Mouse (Mus musculus) embryonic stem cell, embryonic (primary cell): ENCODE measurements around the gene Hsd17b1.

Experiments
- CTCF ChIA-PET, 4 experiments: fragments of 300-600 bp in 2 of 4; fragments of 350-600 bp in 2 of 4; sonication (Branson Sonifier 250); formaldehyde crosslinking; loops; one replicate each; lab custom pipeline; 2022; ENCODE audit warnings: inconsistent platforms in 2 of 4; lab: Charles Lee
- POLR2A ChIA-PET, 4 experiments: fragments of 300-600 bp in 2 of 4; fragments of 350-600 bp in 2 of 4; sonication (Branson Sonifier 250); formaldehyde crosslinking; loops; one replicate each; lab custom pipeline; 2022; ENCODE audit warnings: antibody characterized with exemption in 4 of 4, inconsistent platforms in 1 of 4; lab: Charles Lee

Gene Hsd17b1

DNA sequence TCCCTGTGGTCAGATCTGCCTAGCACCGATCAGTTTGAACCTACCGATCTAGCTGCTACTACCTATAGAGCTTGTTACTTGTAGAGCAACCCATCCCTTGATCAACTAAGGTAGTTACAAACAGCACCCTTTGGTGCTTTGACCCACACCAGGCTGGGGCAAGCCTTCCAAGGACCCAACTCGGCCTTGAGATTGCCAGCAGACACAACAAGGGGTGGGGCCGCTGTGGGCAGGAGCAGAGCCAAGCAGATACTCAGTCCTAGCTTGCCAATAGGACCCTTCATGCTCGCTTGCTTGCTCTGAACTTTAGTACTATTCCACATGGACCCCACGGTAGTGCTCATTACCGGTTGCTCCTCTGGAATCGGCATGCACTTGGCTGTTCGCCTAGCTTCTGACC, at the start of gene Hsd17b1:
Gene Hsd17b1 (plus strand): TSS at position 291 of the 400 bp plus-strand sequence.
- ChIA-PET CTCF (interaction anchor here in 3 of 4 experiments (0.6 to 1.3 kb wide), 6 partner anchors 12 to 143 kb away, joined by 3 to 6 read pairs (median 4); partner anchors contain the start of gene Psmc3ip (in 1 of the 3)), POLR2A (interaction anchor here in 2 of 4 experiments (0.8 to 4.0 kb wide), 5 partner anchors 8 to 342 kb away, joined by 3 to 26 read pairs (median 6); partner anchors contain the start of genes Naglu (in 2 of the 2), Mlx (in 1 of the 2) and Psmc3ip (in 1 of the 2))

DNA sequence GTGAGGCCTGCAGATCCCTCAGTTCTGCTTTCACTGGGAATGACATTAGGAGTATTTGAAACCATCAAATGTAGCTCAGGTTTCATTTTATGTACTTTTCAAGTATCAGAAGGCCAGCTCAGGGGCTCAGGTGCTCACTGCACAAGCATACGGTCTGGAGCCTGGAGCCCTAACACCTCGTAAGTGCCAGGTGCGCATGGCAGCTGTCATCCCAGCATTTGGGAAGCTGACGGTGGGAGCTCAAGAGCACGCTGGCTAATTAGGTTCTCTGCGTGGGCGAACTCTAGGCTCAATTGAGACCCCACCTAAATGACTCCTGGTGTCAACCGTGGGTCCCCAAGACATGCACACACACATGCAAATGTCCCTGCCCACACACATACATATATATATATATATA, 48.9 kb upstream of the Hsd17b1 start:
- ChIA-PET CTCF (interaction anchor here in 3 of 4 experiments (1.2 to 1.5 kb wide), 3 partner anchors 28 to 29 kb away, joined by 4 to 6 read pairs (median 5); no protein-coding TSS in a partner anchor), POLR2A (interaction anchor here in 1 of 4 experiments (0.5 to 1.9 kb wide), 6 partner anchors 9 to 95 kb away, joined by 3 to 7 read pairs (median 4); partner anchors contain the start of gene Stat3)

DNA sequence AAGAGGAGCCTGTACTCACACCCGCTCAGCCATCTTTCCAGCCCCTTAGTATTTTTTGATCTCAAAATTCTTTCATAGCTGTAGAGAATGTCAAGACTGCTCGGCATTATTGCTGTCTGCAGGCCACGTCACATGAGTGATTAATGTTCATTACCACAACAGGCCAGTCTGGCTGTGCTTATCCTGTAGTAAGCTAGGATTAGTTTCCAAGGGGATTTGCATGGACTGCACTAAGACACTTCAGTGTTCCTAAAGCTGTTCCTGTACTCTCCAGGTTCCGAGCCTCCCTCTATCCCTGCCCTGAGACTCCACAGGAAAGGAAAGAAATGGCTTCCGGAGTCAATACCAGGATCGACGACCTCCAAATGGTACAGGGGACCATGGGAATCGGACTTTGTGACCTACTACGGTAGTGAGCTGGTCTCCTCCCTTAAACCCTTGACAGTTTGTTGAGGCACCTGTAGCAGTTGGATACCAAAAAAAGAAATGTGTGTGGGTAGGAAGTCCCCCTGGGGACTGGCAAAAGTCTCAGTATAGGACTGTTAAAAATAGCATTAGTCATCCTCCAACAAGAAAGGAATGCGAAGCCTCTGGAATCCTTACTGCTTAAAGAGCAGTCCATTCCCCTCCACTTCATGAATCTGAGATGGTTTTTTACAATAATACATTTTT, 47.9 kb upstream of the Hsd17b1 start:
- ChIA-PET CTCF (no interaction called here), POLR2A (interaction anchor here in 1 of 4 experiments (0.8 to 1.5 kb wide), 3 partner anchors 22 to 29 kb away, joined by 3 to 4 read pairs (median 3); no protein-coding TSS in a partner anchor)

DNA sequence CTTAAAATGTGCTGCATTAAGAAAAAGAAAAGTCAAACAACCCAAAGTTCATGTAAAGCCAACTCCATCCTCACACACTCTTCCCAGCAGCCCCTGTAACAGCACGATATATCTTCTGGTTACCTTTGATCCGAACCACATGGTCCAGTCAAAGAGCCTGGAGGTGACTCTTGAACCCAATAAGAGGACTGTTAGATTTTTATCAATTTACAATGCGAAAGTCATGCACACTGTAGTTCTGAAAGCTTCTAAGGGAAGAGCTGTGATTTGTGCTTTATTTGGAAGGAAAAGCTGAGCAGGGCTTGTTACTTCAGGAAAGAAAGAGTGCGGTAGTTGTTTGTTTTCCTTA, 47.4 kb upstream of the Hsd17b1 start:
- POLR2A ChIA-PET: interaction anchor here in 1 of 4 experiments (0.8 to 1.5 kb wide), 3 partner anchors 22 to 29 kb away, joined by 3 to 4 read pairs (median 3); no protein-coding TSS in a partner anchor
- CTCF ChIA-PET: no interaction called here

DNA sequence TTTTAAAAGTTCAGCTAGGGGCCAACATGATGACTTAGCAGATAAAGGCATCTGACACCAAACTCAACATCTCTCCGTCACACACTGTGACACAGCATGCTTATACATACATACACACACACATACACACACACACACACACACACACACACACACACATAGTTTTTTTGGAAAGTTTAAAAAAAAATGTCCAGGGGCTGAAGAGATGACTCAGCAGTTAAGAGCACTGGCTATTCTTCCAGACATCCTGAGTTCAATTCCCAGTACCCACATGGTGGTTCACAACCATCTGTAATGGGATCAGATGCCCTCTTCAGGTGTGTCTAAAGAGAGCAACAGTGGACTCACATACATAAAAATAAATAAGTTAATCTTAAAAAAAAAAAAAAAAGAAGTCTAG, 46.7 kb upstream of the Hsd17b1 start:
- POLR2A ChIA-PET: interaction anchor here in 1 of 4 experiments (1.5 kb wide), 1 partner anchor 21 kb away, joined by 3 read pairs; no protein-coding TSS in a partner anchor
- CTCF ChIA-PET: interaction anchor here in 1 of 4 experiments (0.5 kb wide), 1 partner anchor 44 kb away, joined by 3 read pairs; no protein-coding TSS in a partner anchor

DNA sequence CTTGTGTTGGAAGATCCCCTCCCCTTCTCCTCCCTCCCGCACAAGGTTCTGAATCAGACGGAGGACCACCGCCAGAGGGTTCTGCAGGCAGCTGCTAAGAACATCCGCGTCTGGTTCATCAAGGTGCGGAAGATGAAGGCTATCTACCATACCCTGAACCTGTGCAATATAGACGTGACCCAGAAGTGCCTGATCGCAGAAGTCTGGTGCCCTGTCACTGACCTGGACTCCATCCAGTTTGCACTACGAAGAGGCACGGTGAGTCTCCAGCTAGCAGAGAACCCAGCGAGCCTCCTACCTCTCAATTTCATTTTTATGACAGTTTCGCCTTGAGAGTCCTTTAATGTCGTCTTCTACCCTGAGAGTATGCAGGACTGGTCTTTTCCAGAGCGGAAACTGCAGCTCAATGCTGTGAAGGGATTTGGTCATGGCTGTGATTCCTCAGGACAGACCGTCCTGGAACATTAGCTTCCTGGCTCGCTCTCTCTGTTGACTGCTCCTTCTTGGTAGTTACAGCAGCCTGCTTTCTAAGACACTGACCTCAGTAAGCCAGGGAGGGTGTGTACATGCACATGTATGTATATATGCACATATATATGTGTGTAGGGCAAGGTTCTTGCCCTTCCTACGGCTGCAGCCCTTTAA, 44.2 kb upstream of the Hsd17b1 start:
- CTCF ChIA-PET: no interaction called here

DNA sequence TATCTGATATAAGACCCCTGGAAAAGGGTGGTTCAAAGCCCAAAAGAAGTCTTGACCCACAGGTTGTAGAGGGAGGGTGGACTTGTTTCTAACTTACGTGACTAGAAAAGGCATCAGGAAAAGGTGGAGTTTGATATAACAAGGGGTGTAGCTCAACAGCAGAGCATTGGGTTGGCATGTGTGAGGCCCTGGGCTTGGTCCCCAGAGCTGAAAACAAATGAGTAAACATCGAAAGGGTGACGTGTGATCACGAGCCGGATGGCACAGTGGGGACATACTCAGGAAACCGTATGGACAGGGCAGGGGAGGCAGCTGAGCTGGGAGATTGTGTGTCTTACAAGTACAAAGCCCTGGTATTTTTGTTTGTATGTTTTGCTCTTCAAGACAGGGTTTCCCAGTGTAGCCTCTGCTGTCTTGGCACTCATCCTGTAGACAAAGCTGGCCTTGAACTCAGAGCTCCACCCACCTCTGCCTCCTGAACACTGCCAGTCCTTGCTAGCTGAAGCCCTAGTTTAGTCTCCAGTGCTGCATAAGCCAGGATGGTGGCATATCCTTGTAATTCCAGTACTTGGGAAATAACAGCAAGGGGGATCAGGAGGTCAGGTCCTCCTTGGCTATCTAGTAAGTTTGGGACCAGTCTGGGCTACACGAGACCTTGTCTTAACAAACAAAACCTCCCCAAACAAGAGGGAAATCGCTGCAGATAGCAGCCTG, 43.4 kb upstream of the Hsd17b1 start:
- CTCF ChIA-PET: no interaction called here
- POLR2A ChIA-PET: no interaction called here

More for the DNA sequence above, 44.2 kb upstream of the Hsd17b1 start:
- POLR2A ChIA-PET: interaction anchor here in 1 of 4 experiments (1.5 kb wide), 1 partner anchor 24 kb away, joined by 5 read pairs; the partner anchor contains the start of gene Atp6v0a1

DNA sequence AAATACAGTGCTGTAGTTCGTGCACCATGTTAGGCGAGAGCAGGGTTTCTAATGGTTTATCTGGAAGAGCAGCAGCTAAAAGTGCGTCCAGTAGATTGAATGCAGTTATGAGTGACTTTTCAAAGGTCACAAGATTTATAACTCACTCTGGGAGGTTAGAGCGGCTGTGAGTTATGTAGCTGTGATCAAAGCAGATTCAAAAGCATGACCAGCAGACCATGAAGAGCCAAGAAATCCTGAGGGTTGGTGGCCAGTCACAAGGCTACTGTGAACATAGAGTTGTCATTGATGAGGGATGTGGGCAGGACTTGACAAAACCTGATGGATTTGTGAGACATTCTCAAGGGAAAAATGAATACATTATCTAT, 42.9 kb upstream of the Hsd17b1 start:
- POLR2A ChIA-PET: no interaction called here
- CTCF ChIA-PET: no interaction called here

DNA sequence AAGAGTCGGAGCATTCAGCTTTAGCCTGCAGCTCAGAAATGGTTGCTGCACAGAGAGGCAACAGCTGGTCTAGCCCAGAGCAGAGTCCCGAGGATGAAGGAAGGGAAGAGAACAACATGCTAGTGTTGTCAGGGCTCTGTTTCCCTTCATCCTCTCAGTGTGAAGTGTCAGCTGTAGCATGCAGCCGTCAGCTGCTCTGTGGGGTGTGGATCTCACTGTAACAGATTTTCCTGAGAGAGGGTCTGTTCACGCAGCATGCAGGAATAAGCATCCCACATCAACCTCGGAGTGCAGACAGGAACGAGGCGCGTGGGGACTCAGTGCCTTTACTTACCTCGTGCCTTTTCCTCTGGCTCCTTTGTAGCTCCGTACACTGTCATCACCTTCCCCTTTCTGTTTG, 40.4 kb upstream of the Hsd17b1 start:
- ChIA-PET POLR2A (interaction anchor here in 1 of 4 experiments (1.6 kb wide), 1 partner anchor 22 kb away, joined by 4 read pairs; no protein-coding TSS in a partner anchor), CTCF (no interaction called here)

DNA sequence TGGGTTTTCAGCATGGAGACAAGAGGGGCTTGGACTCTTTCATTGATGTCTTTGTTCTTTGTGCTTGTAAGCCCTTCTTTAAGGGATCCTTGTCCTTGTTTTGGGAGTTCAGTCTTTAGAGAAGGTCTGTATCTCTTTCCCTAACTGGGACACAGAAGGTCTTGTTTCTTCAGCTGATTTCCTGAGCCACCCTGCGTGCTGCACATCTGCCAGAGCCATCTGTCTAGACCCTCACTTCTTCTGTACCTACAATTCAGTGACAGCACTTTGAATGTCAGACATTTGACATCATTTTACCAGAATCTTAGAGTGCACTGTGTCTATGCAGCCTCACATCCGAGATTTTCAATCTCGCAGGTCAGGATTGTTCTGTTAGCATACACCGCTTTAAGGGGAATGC, 32.4 kb upstream of the Hsd17b1 start:
- ChIA-PET CTCF (interaction anchor here in 2 of 4 experiments (1.0 to 1.4 kb wide), 2 partner anchors 12 kb away, joined by 4 to 5 read pairs; no protein-coding TSS in a partner anchor), POLR2A (interaction anchor here in 1 of 4 experiments (1.6 kb wide), 1 partner anchor 9 kb away, joined by 3 read pairs; no protein-coding TSS in a partner anchor)

DNA sequence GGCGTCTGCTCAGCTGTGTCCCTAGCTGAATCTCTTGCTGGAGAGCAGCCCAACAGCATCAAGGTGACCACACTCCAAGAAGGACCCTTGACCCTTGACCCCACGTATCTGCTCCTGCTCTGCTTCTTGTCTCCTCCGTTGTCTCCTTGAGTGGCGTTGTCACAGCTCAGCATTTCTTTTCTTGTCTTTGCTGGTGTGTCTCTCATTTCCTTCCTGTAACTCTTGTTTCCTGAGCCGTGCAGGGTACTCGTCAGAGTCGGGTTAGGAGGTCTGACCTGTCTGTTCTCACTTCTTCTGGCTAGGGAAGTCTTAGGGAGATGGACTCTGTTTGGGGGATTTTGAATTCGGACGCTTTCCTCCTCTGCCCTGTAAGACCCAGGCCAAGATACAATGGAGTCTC, 31.8 kb upstream of the Hsd17b1 start:
- ChIA-PET POLR2A (interaction anchor here in 1 of 4 experiments (1.6 kb wide), 1 partner anchor 9 kb away, joined by 3 read pairs; no protein-coding TSS in a partner anchor), CTCF (interaction anchor here in 2 of 4 experiments (1.0 to 1.4 kb wide), 2 partner anchors 11 to 12 kb away, joined by 4 to 5 read pairs; no protein-coding TSS in a partner anchor)

DNA sequence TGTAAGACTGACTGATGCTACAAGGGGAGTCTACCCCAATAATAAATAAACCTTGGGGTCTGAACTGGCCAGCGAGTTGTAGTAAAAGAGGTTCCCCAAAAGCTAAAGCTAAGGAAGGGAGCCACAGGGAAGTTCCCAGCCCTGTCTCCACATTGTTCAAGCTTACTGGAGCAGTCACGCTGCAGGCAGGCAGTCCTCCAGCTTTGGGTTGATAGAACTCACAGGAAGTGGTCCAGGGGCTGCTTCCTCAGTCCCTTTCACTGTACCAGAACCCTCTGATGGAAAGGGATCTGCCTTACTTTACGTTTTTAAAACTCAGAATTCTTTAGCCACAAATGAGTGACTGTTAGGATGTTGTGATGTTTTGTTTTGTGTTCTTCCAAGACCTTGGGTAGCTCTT, 30.7 kb upstream of the Hsd17b1 start:
- POLR2A ChIA-PET: interaction anchor here in 1 of 4 experiments (1.0 to 2.6 kb wide), 4 partner anchors 10 to 49 kb away, joined by 3 to 6 read pairs (median 3); partner anchors contain the start of gene Coasy

DNA sequence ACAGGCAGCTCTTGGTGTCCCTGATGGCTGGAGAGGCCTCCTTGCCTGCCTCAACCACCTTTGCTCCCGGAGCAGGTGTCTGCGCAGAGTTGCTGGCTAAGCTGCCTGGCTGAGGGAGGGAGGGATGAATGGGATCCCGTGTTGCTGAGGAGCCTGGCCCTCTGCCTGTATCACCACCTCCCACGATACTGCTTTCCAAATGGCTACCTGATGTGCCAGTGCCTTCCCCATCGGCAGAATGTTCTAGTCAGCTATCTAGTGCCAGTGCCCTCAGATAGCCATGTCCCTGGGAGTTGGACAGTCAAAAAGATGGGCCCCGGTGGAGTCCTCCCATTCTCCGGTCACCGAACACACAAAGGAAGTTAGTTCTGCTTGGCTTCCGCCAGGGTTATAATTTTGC, 27.9 kb upstream of the Hsd17b1 start:
- ChIA-PET CTCF (interaction anchor here in 2 of 4 experiments (0.7 to 0.8 kb wide), 2 partner anchors 8 to 72 kb away, joined by 3 read pairs; no protein-coding TSS in a partner anchor), POLR2A (interaction anchor here in 1 of 4 experiments (1.2 to 1.3 kb wide), 2 partner anchors 19 to 80 kb away, joined by 3 read pairs; partner anchors contain the start of genes Cavin1 and Naglu)

More for the DNA sequence above, 30.7 kb upstream of the Hsd17b1 start:
- CTCF ChIA-PET: interaction anchor here (1.0 to 2.4 kb wide), 7 partner anchors 8 to 64 kb away, joined by 3 to 9 read pairs (median 5); no protein-coding TSS in a partner anchor

DNA sequence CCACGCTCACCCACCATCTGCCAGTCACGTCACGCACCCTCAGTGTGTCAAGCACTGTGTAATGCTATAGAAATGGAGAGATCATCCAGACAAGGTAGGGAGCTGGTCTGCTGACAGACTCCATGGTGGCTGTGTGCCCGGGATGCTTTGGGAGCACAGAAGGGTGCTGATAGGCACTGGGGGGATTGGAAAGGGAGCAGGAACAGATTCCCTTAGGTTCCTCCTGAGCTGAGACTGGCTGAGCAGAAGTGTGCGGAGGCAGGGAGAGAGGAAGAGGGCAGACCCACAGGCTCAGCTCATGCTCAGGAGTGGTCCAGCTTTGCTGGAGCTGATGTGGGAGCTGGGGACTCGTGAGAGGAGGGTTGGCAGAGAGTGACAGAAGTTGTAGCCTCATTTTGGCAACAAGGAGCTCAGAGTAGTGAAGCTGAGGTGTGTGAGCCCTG, 27.1 kb upstream of the Hsd17b1 start:
- ChIA-PET CTCF (interaction anchor here in 3 of 4 experiments (0.6 to 2.1 kb wide), 3 partner anchors 16 to 197 kb away, joined by 3 to 12 read pairs (median 4); no protein-coding TSS in a partner anchor), POLR2A (no interaction called here)

DNA sequence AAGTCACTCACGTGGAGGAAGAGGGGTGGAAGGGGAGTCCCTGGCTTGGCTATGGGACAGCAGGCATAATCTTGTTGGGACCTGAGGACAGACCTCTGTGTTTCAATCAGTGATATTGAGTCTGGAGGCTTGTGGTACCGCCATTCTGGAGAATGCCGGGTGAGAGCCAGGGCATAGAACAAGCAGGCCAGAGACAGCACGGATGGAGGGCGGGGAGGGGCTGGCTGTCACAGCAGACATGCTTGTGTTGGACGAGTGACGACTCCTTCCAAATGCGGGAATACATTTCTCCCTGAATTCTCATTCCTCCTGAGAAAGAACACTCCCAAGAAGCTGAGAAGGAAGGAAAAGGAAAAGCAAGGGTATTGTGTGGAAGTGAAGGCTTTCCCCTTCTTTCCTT, 26.6 kb upstream of the Hsd17b1 start:
- ChIA-PET CTCF (interaction anchor here in 3 of 4 experiments (0.6 to 2.1 kb wide), 5 partner anchors 15 to 197 kb away, joined by 3 to 12 read pairs (median 4); no protein-coding TSS in a partner anchor), POLR2A (no interaction called here)

DNA sequence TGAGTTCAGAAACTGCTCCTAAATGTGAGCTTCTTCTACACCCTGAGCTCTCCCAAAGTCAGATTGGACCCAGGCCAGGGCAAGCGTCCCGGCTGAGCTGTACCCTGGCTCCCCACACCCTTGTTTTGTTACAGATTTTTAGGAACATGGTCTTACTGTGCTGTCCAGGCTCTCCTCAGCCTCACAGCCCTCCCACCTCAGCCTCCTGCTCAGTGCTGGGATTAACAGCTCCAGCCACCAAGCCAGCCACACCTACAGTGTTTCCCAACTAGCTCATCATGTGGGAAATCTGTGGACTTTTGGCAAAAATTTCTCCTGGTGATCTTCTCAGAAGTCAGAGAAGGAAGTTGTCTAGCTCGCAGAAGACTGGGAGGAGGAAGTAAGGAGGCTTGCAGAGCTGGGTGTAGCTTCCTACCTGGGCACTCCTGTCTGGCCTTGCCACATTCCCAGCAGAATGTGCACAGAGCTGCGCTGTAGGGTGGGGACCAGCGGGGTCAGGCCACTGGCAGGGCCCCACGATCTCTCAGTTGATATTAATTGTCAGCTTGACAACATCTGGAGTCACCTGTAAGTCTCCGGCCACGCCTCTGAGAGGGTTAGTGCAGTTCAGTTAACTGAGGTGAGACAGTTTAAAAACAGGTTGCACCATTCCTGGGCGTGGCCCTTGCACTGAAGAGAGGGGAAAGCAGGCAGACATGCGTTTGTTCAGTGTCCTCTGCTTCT, 25.3 kb upstream of the Hsd17b1 start:
- POLR2A ChIA-PET: interaction anchor here in 3 of 4 experiments (1.0 to 1.6 kb wide), 9 partner anchors 9 to 147 kb away, joined by 3 to 7 read pairs (median 3); partner anchors contain the start of gene Atp6v0a1 (in 2 of the 3)
- CTCF ChIA-PET: interaction anchor here in 3 of 4 experiments (0.5 to 2.1 kb wide), 11 partner anchors 14 to 308 kb away, joined by 3 to 12 read pairs (median 4); no protein-coding TSS in a partner anchor

DNA sequence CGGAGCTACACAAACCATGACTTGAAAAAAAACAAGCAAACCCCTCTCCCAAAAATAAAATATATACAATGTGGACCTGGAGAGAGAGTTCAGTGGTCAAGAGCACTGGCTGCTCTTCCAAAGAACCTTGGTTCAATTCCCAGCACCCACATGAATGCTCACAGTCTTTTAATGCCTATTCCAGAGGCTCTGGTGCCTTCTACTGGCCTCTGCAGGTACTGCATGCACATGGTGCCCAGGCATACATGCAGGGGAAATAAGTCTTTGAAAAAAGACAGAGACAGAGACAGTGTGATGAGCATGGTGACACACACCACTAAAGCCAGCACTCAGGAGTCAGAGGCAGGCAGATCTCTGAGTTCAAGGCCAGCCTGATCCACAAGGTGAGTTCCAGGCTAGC, 24.2 kb upstream of the Hsd17b1 start:
- POLR2A ChIA-PET: interaction anchor here in 1 of 4 experiments (1.0 kb wide), 1 partner anchor 60 kb away, joined by 3 read pairs; no protein-coding TSS in a partner anchor
- CTCF ChIA-PET: interaction anchor here (0.6 to 1.6 kb wide), 10 partner anchors 67 to 309 kb away, joined by 3 to 7 read pairs (median 3); partner anchors contain the start of genes Plekhh3 (in 1 of the 4) and Stat3 (in 1 of the 4)
